Mouse (Mus musculus) embryo, embryonic 11 days (tissue): ENCODE data around the gene Morc2b.
"Not testable (repeated sequence)": the region's sequence is repeated elsewhere in the genome, so short reads cannot be mapped to it uniquely, and the experiment has no call there.

Experiments used
- DNase-seq: peaks from one replicate; pipeline ENCODE4 v3.0.0-alpha.2; 2015

Gene Morc2b

GRCm38 (mm10) chr17:33139261-33139820 lies at the start of gene Morc2b:
Gene Morc2b, minus strand, starts transcription at chr17:33139683.
- DNase-seq, result no peak

- DNase-seq, result not testable (repeated sequence)
These were observed 28.7 kb upstream of the Morc2b start, which contains the start of gene Olfr55 for GRCm38 (mm10) chr17:33168147-33168546. Gene Olfr55, plus strand, starts transcription at chr17:33168447.

- no peak for DNase-seq
These were observed 13.2 kb downstream of the Morc2b start for GRCm38 (mm10) chr17:33126257-33126656.

GRCm38 (mm10) chr17:33124546-33124945 lies 14.9 kb downstream of the Morc2b start:
- no peak for DNase-seq

- no peak for DNase-seq
These were observed 42.1 kb downstream of the Morc2b start for GRCm38 (mm10) chr17:33097396-33097795.

- peak; percentile 89 for DNase-seq
These were observed 46.9 kb downstream of the Morc2b start for GRCm38 (mm10) chr17:33092391-33093193.

- peak; percentile 5 for DNase-seq
These were observed 47.9 kb downstream of the Morc2b start for GRCm38 (mm10) chr17:33091630-33092029.

GRCm38 (mm10) chr17:33089220-33089949 lies 50.1 kb downstream of the Morc2b start, which contains the start of gene Zfp563:
Gene Zfp563, plus strand, starts transcription at chr17:33089310.
- DNase-seq, result peak; percentile 94

- DNase-seq, result no peak
These were observed 71.5 kb downstream of the Morc2b start, which contains the start of gene 4921501E09Rik for GRCm38 (mm10) chr17:33067958-33068357. Gene 4921501E09Rik, minus strand, starts transcription at chr17:33068058.
